Mouse (Mus musculus): Measurements from ENCODE around the gene Fgfr1op.
"Not testable (repeated sequence)": the region's sequence is repeated elsewhere in the genome, so short reads cannot be mapped to it uniquely, and the experiment has no call there.

DNA sequence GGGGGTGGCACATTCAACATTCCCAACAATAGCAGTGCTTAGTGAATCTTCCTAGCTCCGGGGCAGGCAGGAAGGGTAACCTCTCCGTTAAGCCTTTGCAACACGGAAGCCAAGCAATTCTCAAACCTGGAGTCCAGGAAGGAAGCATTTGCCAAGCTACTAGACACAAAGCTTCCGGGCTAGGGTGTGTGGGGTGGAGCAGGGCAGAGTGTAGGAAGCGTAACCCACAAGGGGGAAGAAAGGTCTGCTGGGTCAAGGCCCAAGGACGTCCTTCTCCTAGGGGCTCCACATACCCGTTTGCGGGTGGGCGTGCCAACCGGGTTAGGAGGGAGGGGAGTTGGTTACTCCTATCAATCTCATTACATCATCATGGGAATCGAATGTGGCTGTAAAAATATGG, 48.9 kb upstream of the Fgfr1op start:
- not testable (repeated sequence) for TF ChIP-seq MYOD1 (IDR thresholded peaks at IDR 0.05; ENCODE audit: control insufficient read depth in 1 of 3, insufficient read length in 2 of 3, low read depth in 2 of 3); POLR2A (IDR thresholded peaks at IDR 0.05; ENCODE audit: insufficient read length, low read depth); MAX (IDR thresholded peaks at IDR 0.05; ENCODE audit: low read depth); POLR2AphosphoS2 (IDR thresholded peaks at IDR 0.05; ENCODE audit: insufficient read length, low read depth); CEBPB (IDR thresholded peaks at IDR 0.05; ENCODE audit: insufficient read depth, poor library complexity, severe bottlenecking); SRF (IDR thresholded peaks at IDR 0.05; ENCODE audit: control insufficient read depth, insufficient read length, low read depth); E2F4 (IDR thresholded peaks at IDR 0.05; ENCODE audit: insufficient read depth); USF1 (IDR thresholded peaks at IDR 0.05; ENCODE audit: low read depth)
